Mouse (Mus musculus): ENCODE results near the gene Gm13304. TPM values are rescaled to one million over a fixed set of nuclear protein-coding genes. Genes with fewer than 3 reads are reported as not detected.
"Not testable (repeated sequence)": the region's sequence is repeated elsewhere in the genome, so short reads cannot be mapped to it uniquely, and the experiment has no call there.

Gm13304 gene
- total RNA-seq (2012; rRNA removed) = not detected in 2 replicates

DNA sequence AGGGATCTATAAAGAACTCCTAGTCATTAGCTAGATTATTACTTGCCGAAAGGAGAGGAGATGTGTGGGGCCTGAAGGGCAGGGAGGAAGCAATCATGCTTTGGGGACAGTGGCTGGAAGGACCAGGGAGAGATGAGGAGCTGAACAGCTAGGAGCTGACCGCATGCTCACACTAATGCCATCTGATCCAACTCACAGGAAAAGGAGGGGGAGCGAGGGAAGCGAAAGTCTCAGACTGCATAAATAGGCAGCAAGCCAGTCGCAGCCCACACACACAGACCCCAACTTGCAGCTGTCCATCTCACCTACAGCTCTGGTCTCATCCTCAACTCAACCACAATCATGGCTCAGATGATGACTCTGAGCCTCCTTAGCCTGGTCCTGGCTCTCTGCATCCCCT is at the start of gene Gm13304:
TSS of gene Gm13304 (plus strand) at position 301 of the 400 bp plus-strand sequence.
- in situ Hi-C loops (cut with MboI; ENCODE audit: low sequenced_read_pairs in 2 of 2, unreplicated experiment in 2 of 2); H3K4me3 ChIP-seq (ENCODE audit: insufficient read depth in 1 of 2, low read depth in 1 of 2, low read length in 2 of 2, poor library complexity in 1 of 2, severe bottlenecking in 1 of 2); H3K9ac ChIP-seq (ENCODE audit: insufficient read depth, low read depth, low read length, poor library complexity, severe bottlenecking); H3K9me3 ChIP-seq (ENCODE audit: control insufficient read depth, insufficient read depth, low read depth, low read length); H3K27ac ChIP-seq (ENCODE audit: insufficient read depth, low read depth, low read length, poor library complexity, severe bottlenecking); H3K36me3 ChIP-seq (ENCODE audit: control insufficient read depth, insufficient read depth, low read length, poor library complexity, severe bottlenecking); H3K4me1 ChIP-seq (ENCODE audit: control insufficient read depth in 2 of 2, insufficient read depth in 2 of 2, low read length in 2 of 2, poor library complexity in 1 of 2); DNase-seq (ENCODE audit: low read depth, low spot score): not testable (repeated sequence)

DNA sequence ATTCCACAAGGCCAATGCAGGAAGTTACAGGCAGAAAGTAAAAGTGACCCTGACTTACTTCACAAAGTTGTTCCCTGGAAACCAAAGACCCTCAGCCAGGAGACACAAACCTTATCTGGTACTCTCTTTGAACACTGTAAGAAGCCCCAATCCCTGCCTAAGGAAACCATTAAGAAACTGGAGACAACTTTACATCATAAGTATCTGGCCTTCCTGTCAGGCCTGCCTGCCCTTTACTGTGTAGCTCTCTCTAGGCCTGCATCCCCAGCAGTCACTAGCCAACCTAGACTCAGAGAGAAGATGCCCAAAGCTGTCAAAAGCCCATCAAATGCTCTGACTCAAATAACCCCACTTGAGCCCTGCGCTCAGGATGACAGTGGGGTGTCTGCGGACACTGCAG is 23.7 kb upstream of the Gm13304 start, which contains the start of gene Gm3893:
TSS of gene Gm3893 (plus strand) at position 301 of the 400 bp plus-strand sequence.
- H3K4me3 ChIP-seq (ENCODE audit: insufficient read depth in 1 of 2, low read depth in 1 of 2, low read length in 2 of 2, poor library complexity in 1 of 2, severe bottlenecking in 1 of 2); H3K9me3 ChIP-seq (ENCODE audit: control insufficient read depth, insufficient read depth, low read depth, low read length); H3K4me1 ChIP-seq (ENCODE audit: control insufficient read depth in 2 of 2, insufficient read depth in 2 of 2, low read length in 2 of 2, poor library complexity in 1 of 2); DNase-seq (ENCODE audit: low read depth, low spot score); H3K9ac ChIP-seq (ENCODE audit: insufficient read depth, low read depth, low read length, poor library complexity, severe bottlenecking); H3K27ac ChIP-seq (ENCODE audit: insufficient read depth, low read depth, low read length, poor library complexity, severe bottlenecking); in situ Hi-C loops (cut with MboI; ENCODE audit: low sequenced_read_pairs in 2 of 2, unreplicated experiment in 2 of 2); H3K36me3 ChIP-seq (ENCODE audit: control insufficient read depth, insufficient read depth, low read length, poor library complexity, severe bottlenecking): not testable (repeated sequence)

DNA sequence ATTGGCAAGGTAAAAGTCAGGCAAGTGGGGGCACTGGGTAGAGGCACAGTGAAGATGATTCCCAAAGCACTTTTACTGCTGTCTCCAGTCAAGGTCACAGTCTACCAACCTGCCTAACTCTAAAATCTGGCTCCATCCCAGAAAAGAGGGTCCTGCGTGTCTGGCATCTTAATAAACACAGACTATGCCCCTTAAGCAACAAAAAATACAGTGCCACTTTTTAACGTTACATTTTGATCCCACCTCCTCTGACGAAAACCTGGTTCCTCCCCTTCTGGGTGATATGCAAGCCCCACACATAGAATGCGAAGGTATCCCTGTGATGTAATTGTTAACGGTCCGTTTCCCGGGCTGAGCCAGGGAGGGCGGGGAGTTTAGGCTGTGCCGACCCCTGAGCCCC is 38.5 kb downstream of the Gm13304 start, which contains the start of gene Gm13306:
TSS of gene Gm13306 (plus strand) at position 301 of the 400 bp plus-strand sequence.
- H3K9me3 ChIP-seq (ENCODE audit: control insufficient read depth, insufficient read depth, low read depth, low read length); H3K4me3 ChIP-seq (ENCODE audit: insufficient read depth in 1 of 2, low read depth in 1 of 2, low read length in 2 of 2, poor library complexity in 1 of 2, severe bottlenecking in 1 of 2); H3K27ac ChIP-seq (ENCODE audit: insufficient read depth, low read depth, low read length, poor library complexity, severe bottlenecking); H3K36me3 ChIP-seq (ENCODE audit: control insufficient read depth, insufficient read depth, low read length, poor library complexity, severe bottlenecking); in situ Hi-C loops (cut with MboI; ENCODE audit: low sequenced_read_pairs in 2 of 2, unreplicated experiment in 2 of 2); H3K4me1 ChIP-seq (ENCODE audit: control insufficient read depth in 2 of 2, insufficient read depth in 2 of 2, low read length in 2 of 2, poor library complexity in 1 of 2); H3K9ac ChIP-seq (ENCODE audit: insufficient read depth, low read depth, low read length, poor library complexity, severe bottlenecking); DNase-seq (ENCODE audit: low read depth, low spot score): not testable (repeated sequence)

Other genes starting within 250 kb of the Gm13304 start
- not detected in 2 replicates for gene Gm21541, start 211.2 kb upstream of the Gm13304 start, total RNA-seq (2012; rRNA removed)
- gene Gm20878, start 173.2 kb upstream of the Gm13304 start, total RNA-seq (2012; rRNA removed) = 1.9 TPM in 1 of 2 replicates, not detected in the other
- gene Fam205a4, start 148.8 kb upstream of the Gm13304 start, total RNA-seq (2012; rRNA removed) = not detected in 2 replicates
- gene Gm21093, start 80.1 kb upstream of the Gm13304 start, total RNA-seq (2012; rRNA removed) = not detected in 2 replicates
- gene Gm3893, start 23.6 kb upstream of the Gm13304 start, total RNA-seq (2012; rRNA removed) = not detected in 2 replicates
- not detected in 2 replicates for gene Gm13306, start 38.6 kb downstream of the Gm13304 start, total RNA-seq (2012; rRNA removed)
- gene Gm13305, start 53.8 kb downstream of the Gm13304 start, total RNA-seq (2012; rRNA removed) = not detected in 2 replicates
- gene Gm10600, start 125.8 kb downstream of the Gm13304 start, total RNA-seq (2012; rRNA removed) = not detected in 2 replicates
- not detected in 2 replicates for gene Ccl21b, start 140.9 kb downstream of the Gm13304 start, total RNA-seq (2012; rRNA removed)
- gene Gm21953, start 179.4 kb downstream of the Gm13304 start, total RNA-seq (2012; rRNA removed) = not detected in 2 replicates
- gene Fam205a3, start 203.5 kb downstream of the Gm13304 start, total RNA-seq (2012; rRNA removed) = not detected in 2 replicates